Comparison of ENCODE assay signal across 8 mouse cellular contexts in the genomic region with DNA sequence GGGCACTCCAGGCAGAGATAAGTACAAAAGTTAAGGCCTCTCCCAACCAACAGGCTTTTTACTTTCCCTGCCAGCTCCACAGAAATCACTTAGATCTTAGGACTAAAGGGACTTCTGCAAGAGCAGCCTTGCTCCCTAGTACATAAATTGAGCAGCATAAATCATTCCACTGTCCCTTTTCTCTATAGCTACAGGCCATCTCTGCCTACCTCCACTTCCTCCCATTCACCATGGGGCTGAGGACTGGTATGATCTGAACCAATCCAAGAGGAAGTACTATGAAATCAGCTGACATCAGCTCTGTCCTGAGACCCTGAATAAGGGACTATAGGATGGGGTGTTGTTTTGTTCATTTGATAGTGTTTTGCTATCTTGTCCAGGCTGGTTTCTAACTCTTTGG. TPM values are rescaled to one million over a fixed set of nuclear protein-coding genes. Genes with fewer than 3 reads are reported as not detected.
DNase-seq lines count a peak whose midpoint lies in the region; ATAC-seq and TF ChIP-seq lines count a peak whose summit lies in the region.

No protein-coding gene starts in this region.

- H3K27me3 ChIP-seq in lung, postnatal 0 days (replicated peaks; ENCODE audit: insufficient read depth, low read length) = no peaks in the 10 kb centered on the region
- no peaks in the 10 kb centered on the region for H3K27me3 ChIP-seq in forebrain, embryonic 13.5 days
- H3K27me3 ChIP-seq in liver, embryonic 12.5 days (replicated peaks) = no peaks in the 10 kb centered on the region
- H3K27me3 ChIP-seq in stomach, embryonic 14.5 days (ENCODE audit: control insufficient read depth, insufficient read depth, low read length) = no peaks in the 10 kb centered on the region

- no peak overlapping the region for H3K9ac ChIP-seq in lung, postnatal 0 days (replicated peaks; ENCODE audit: low read depth)
- H3K9ac ChIP-seq in forebrain, embryonic 13.5 days = peak overlapping the region; percentile 27
- H3K9ac ChIP-seq in liver, embryonic 12.5 days = no peak overlapping the region; the same call in 1 of the 2 replicates
- no peak overlapping the region for H3K9ac ChIP-seq in stomach, embryonic 14.5 days (replicated peaks; ENCODE audit: low read depth, low read length)

- H3K9me3 ChIP-seq in lung, postnatal 0 days (ENCODE audit: low read length) = no peaks in the 10 kb centered on the region
- no peaks in the 10 kb centered on the region for H3K9me3 ChIP-seq in forebrain, embryonic 13.5 days (replicated peaks)
- no peaks in the 10 kb centered on the region for H3K9me3 ChIP-seq in liver, embryonic 12.5 days (replicated peaks)
- no peaks in the 10 kb centered on the region for H3K9me3 ChIP-seq in stomach, embryonic 14.5 days (ENCODE audit: control insufficient read depth, low read depth, low read length)

- H3K27ac ChIP-seq in lung, postnatal 0 days (ENCODE audit: low read length) = peak overlapping the region; percentile 78
- H3K27ac ChIP-seq in forebrain, embryonic 13.5 days = peak overlapping the region; percentile 93
- peak overlapping the region; percentile 70 for H3K27ac ChIP-seq in liver, embryonic 12.5 days
- peak overlapping the region; percentile 88 for H3K27ac ChIP-seq in stomach, embryonic 14.5 days (ENCODE audit: low read length)

- no peak overlapping the region for H3K4me3 ChIP-seq in lung, postnatal 0 days (ENCODE audit: low read depth, low read length)
- H3K4me3 ChIP-seq in forebrain, embryonic 13.5 days = peak overlapping the region; percentile 11
- peak overlapping the region; percentile 20; the same call in 1 of the 2 replicates for H3K4me3 ChIP-seq in liver, embryonic 12.5 days
- peak overlapping the region; percentile 17; the same call in 1 of the 2 replicates for H3K4me3 ChIP-seq in stomach, embryonic 14.5 days (ENCODE audit: low read depth, low read length)

- peaks cover 43% of the 10 kb centered on the region for H3K4me1 ChIP-seq in lung, postnatal 0 days (ENCODE audit: insufficient read depth, low read depth, low read length)
- H3K4me1 ChIP-seq in forebrain, embryonic 13.5 days = peaks cover 98% of the 10 kb centered on the region
- peaks cover 97% of the 10 kb centered on the region for H3K4me1 ChIP-seq in liver, embryonic 12.5 days
- peaks cover 61% of the 10 kb centered on the region for H3K4me1 ChIP-seq in stomach, embryonic 14.5 days (ENCODE audit: control insufficient read depth, insufficient read depth, low read length)

- no peak for TF ChIP-seq EP300 in lung, postnatal 0 days (IDR thresholded peaks at IDR 0.05)

- no peaks in the 10 kb centered on the region for H3K36me3 ChIP-seq in lung, postnatal 0 days (ENCODE audit: insufficient read depth, low read length)
- peaks cover 6% of the 10 kb centered on the region for H3K36me3 ChIP-seq in forebrain, embryonic 13.5 days (ENCODE audit: poor library complexity, severe bottlenecking)
- H3K36me3 ChIP-seq in liver, embryonic 12.5 days = peaks cover 58% of the 10 kb centered on the region
- peaks cover 16% of the 10 kb centered on the region for H3K36me3 ChIP-seq in stomach, embryonic 14.5 days (ENCODE audit: control insufficient read depth, insufficient read depth, low read length)

- peak overlapping the region; percentile 31 for H3K4me2 ChIP-seq in lung, postnatal 0 days (replicated peaks; ENCODE audit: low read depth, low read length)
- peak overlapping the region; percentile 51 for H3K4me2 ChIP-seq in forebrain, embryonic 13.5 days
- H3K4me2 ChIP-seq in liver, embryonic 12.5 days = peak overlapping the region; percentile 50
- peak overlapping the region; percentile 39 for H3K4me2 ChIP-seq in stomach, embryonic 14.5 days (replicated peaks; ENCODE audit: low read depth, low read length)

- ATAC-seq in lung, postnatal 0 days = peak; percentile 11; the same call in 1 of the 2 replicates
- peak; percentile 13 for ATAC-seq in forebrain, embryonic 13.5 days
- ATAC-seq in liver, embryonic 12.5 days = peak; percentile 44; the same call in 1 of the 2 replicates
- ATAC-seq in stomach, embryonic 14.5 days (ENCODE audit: insufficient number of reproducible peaks, insufficient read depth, low FRiP score, low read depth) = no peak
- ATAC-seq in activated CD4-positive, CD25-positive, alpha-beta regulatory T cell, adult 4 months = no peak

- no peak for TF ChIP-seq CTCF in lung, postnatal 0 days (IDR thresholded peaks at IDR 0.05)

- no peak for DNase-seq in lung, postnatal 0 days (ENCODE audit: low spot score)
- no peak for DNase-seq in lung, postnatal 25 days (ENCODE audit: low spot score)
- DNase-seq in spleen, postnatal 14 days (ENCODE audit: low spot score in 2 of 2) = no peak
- no peak for DNase-seq in cerebellum, adult 9-10 months

RNA-seq across cellular contexts. Expression of gene Arid1a, which starts 26.4 kb away (rescaled TPM):
- 13.7 and 18.6 TPM in 2 replicates for polyA plus RNA-seq in lung, postnatal 0 days (2015; fragmentation: Nextera tagmentation; extraction: Ambion mirVana)
- polyA plus RNA-seq in forebrain, embryonic 13.5 days (2015; fragmentation: Nextera tagmentation; extraction: Ambion mirVana) = 44.7 and 48.9 TPM in 2 replicates
- polyA plus RNA-seq in liver, embryonic 12.5 days (2016; fragmentation: Nextera tagmentation; extraction: Ambion mirVana) = 14.7 TPM in 2 replicates
- polyA plus RNA-seq in stomach, embryonic 14.5 days (2014; fragmentation: Nextera tagmentation; extraction: Ambion mirVana) = 42.0 and 49.4 TPM in 2 replicates
- 10 to 100 TPM; 58.4 to 79.1 TPM for polyA plus RNA-seq in activated CD4-positive, CD25-positive, alpha-beta regulatory T cell, adult 4 months (2017; shearing (Covaris generic))

RNA-seq across cellular contexts. Expression of gene Pigv, which starts 57.7 kb away (rescaled TPM):
- 17.3 and 17.8 TPM in 2 replicates for polyA plus RNA-seq in lung, postnatal 0 days (2015; fragmentation: Nextera tagmentation; extraction: Ambion mirVana)
- 13.6 and 14.5 TPM in 2 replicates for polyA plus RNA-seq in forebrain, embryonic 13.5 days (2015; fragmentation: Nextera tagmentation; extraction: Ambion mirVana)
- 7.0 and 10.0 TPM in 2 replicates for polyA plus RNA-seq in liver, embryonic 12.5 days (2016; fragmentation: Nextera tagmentation; extraction: Ambion mirVana)
- 15.6 and 18.9 TPM in 2 replicates for polyA plus RNA-seq in stomach, embryonic 14.5 days (2014; fragmentation: Nextera tagmentation; extraction: Ambion mirVana)
- 10 to 100 TPM; 10.6 to 11.9 TPM for polyA plus RNA-seq in activated CD4-positive, CD25-positive, alpha-beta regulatory T cell, adult 4 months (2017; shearing (Covaris generic))

Comparison
In these comparisons a context has a peak if more than half of its experiments do, and no peak if none do; other contexts are left out.
1. ATAC-seq: peak in lung, postnatal 0 days (single experiment), forebrain, embryonic 13.5 days (single experiment) and liver, embryonic 12.5 days (single experiment); none in stomach, embryonic 14.5 days (single experiment) and activated CD4-positive, CD25-positive, alpha-beta regulatory T cell, adult 4 months (single experiment).
2. Peak in every context shown above with its lines, with median percentiles within 50 percentile points of each other: H3K27ac ChIP-seq and H3K4me2 ChIP-seq.